Mouse (Mus musculus) lung, embryonic 14.5 days (tissue): ENCODE data around the gene Adora3. TPM values are rescaled to one million over a fixed set of nuclear protein-coding genes. Genes with fewer than 3 reads are reported as not detected.
A peak's percentile ranks its signal among the peaks of the same experiment; 100 is the strongest.
"Not testable (repeated sequence)": the region's sequence is repeated elsewhere in the genome, so short reads cannot be mapped to it uniquely, and the experiment has no call there.

Experiments used
- ATAC-seq: fragments of 200-750 bp; cut with Nextera tagmentation; 2 replicates; pipeline ENCODE4 v1.8.0; 2017; ENCODE audit warnings: mild to moderate bottlenecking, moderate TSS enrichment, moderate library complexity; ENCODE audit not compliant: insufficient read depth
- DNase-seq: peaks from one replicate; pipeline ENCODE4 v3.0.0-alpha.2; 2015
- H3K27ac ChIP-seq: fragments of 300-500 bp; sonication (generic); 2 replicates; pipeline ENCODE4 v1.5.1; 2014; ENCODE audit warnings: low read depth, mild to moderate bottlenecking, moderate library complexity
- H3K27me3 ChIP-seq: fragments of 300-500 bp; sonication (generic); 2 replicates; pipeline ENCODE4 v1.6.1; 2014; ENCODE audit warnings: low read length, control low read depth; ENCODE audit not compliant: insufficient read depth
- H3K36me3 ChIP-seq: fragments of 300-500 bp; sonication (generic); 2 replicates; pipeline ENCODE4 v1.6.1; 2014; ENCODE audit warnings: control low read depth; ENCODE audit not compliant: insufficient read depth
- H3K4me1 ChIP-seq: fragments of 300-500 bp; sonication (generic); 2 replicates; pipeline ENCODE4 v1.6.1; 2014; ENCODE audit warnings: antibody characterized with exemption, control low read depth; ENCODE audit not compliant: insufficient read depth
- H3K4me2 ChIP-seq: fragments of 300-500 bp; sonication (generic); 2 replicates; pipeline ENCODE4 v1.6.1; 2014; ENCODE audit warnings: mild to moderate bottlenecking
- H3K4me3 ChIP-seq: fragments of 300-500 bp; sonication (generic); 2 replicates; pipeline ENCODE4 v1.5.1; 2014; ENCODE audit warnings: low read depth, low read length
- H3K9ac ChIP-seq: fragments of 300-500 bp; sonication (generic); 2 replicates; pipeline ENCODE4 v1.6.1; 2014
- H3K9me3 ChIP-seq: fragments of 300-500 bp; sonication (generic); 2 replicates; pipeline ENCODE4 v1.6.1; 2016; ENCODE audit warnings: low read depth, low read length, control low read depth
- CTCF ChIP-seq: IDR thresholded peaks from 2 replicates; pipeline ENCODE4 v1.5.1; 2016; ENCODE audit warnings: antibody characterized with exemption, low read depth
- WGBS: fragments of 180-500 bp; shearing (Covaris S2); extraction: QIAGEN DNeasy Blood & Tissue Kit; methylation state at CpG from one replicate; pipeline ENCODE4 v1.1.7; 2014; 5-methylcytosine and 5-hydroxymethylcytosine counted together
- polyA plus RNA-seq: library from polyadenylated mRNA; unstranded; fragments of >200 nt; fragmentation: Nextera tagmentation; extraction: Ambion mirVana; gene quantifications from 2 replicates; pipeline ENCODE4 v1.2.1, GENCODE M21; 2014

The Adora3 gene
- polyA plus RNA-seq, 1 experiment from 2014 or later, result 0.18 TPM

DNA sequence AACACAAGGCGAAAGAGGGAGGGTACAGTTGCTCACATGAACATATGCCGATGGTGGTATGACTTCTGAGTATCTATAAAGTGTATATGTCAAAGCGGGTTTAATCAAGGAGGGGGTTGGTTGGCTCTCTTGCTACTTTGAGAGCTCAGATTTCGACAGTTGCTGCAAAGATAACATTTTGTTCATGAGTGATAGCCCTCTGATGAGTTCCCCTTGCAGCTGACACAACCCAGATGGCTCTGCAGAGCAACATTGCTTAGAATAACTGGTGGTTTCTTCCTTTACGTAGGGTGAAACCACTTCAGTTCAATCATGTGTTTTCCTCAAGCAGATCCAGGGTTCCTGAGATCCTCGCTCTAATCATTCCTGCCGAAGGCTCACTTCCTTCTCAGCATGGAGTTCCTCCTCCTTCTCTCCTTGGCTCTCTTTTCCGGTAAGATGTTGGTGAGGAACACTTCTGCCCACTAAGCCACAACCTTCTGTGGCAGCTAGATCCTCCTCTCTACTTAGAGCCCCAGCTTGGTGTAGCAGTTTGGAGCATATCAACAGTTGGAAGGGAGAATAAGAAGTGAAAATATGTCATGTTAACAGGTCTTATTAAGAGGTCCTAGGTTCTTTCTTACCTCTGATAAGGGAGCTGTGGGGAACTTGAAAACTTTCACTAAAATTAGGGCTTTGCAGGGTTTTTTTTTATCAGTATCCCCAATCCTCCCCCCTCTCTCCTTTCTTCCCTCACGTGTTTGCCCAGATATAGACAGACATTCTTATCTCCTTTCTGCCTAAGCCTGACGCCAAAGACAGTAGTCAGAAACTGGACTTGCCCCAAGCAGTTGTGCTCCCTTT is 43.4 kb downstream of the Adora3 start:
- H3K27me3 ChIP-seq, result no peaks in the 10 kb centered on the region
- no peaks in the 10 kb centered on the region for H3K36me3 ChIP-seq
- no peak overlapping the region for H3K27ac ChIP-seq
- no peak overlapping the region for H3K4me3 ChIP-seq
- no peaks in the 10 kb centered on the region for H3K9me3 ChIP-seq
- DNase-seq, result peak; percentile 51
- ATAC-seq, result peak; percentile 47
- 0 out of 2 replicates have a peak, but pooled peaks cover 7% of the 10 kb centered on the region for H3K4me1 ChIP-seq
- no peak overlapping the region for H3K9ac ChIP-seq
- no peak overlapping the region for H3K4me2 ChIP-seq
- WGBS, result 22% methylated on average over 10 of the region's 10 CpGs
- TF ChIP-seq CTCF, result no peak

DNA sequence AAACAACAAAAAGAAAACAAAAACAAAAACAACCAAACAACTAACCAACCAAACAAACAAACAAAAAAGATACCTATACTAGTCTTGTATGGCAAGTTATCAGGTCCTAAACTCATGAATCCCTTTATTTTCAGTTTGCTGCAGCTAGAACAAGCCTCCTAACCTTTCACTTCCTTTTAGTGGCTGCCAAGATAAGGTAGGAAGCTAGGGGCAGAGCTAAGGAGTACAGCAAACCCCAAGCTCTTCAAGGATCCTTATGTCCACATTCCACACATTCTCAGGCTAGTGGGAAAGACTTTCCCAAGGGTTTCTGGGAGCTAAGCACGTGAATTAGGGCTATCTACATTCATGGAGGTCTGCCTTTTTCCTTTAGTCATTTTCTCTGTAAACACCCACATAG is 44.6 kb downstream of the Adora3 start:
- no peak overlapping the region for H3K9ac ChIP-seq
- H3K27ac ChIP-seq, result no peak overlapping the region
- 19% methylated on average over 1 of the region's 1 CpGs for WGBS
- H3K27me3 ChIP-seq, result no peaks in the 10 kb centered on the region
- no peak overlapping the region for H3K4me3 ChIP-seq
- H3K4me2 ChIP-seq, result no peak overlapping the region
- H3K36me3 ChIP-seq, result no peaks in the 10 kb centered on the region
- H3K4me1 ChIP-seq, result 0 out of 2 replicates have a peak, but pooled peaks cover 7% of the 10 kb centered on the region
- peak; percentile 47 for DNase-seq
- no peaks in the 10 kb centered on the region for H3K9me3 ChIP-seq
- peak; percentile 76 for ATAC-seq
- peak; percentile 29; the same call in 1 of the 2 replicates for TF ChIP-seq CTCF

DNA sequence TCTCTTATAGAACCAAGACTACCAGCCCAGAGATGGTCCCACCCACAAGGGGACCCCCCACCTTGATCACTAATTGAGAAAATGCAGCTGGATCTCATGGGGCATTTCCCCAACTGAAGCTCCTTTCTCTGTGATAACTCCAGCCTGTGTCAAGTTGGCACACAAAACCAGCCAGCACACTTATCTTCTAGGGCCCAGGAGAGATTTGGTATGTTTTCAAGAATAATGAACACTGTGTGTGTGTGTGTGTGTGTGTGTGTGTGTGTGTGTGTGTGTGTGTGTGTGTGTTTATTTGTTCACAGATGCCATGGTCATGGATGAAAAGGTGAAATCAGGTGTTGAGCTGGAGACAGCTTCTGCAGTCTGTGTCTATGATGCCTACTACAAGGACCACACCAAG is 45.8 kb downstream of the Adora3 start:
- H3K4me3 ChIP-seq, H3K27me3 ChIP-seq, H3K27ac ChIP-seq, H3K4me2 ChIP-seq, H3K9ac ChIP-seq, H3K9me3 ChIP-seq, DNase-seq, H3K4me1 ChIP-seq, ATAC-seq, H3K36me3 ChIP-seq: not testable (repeated sequence)

DNA sequence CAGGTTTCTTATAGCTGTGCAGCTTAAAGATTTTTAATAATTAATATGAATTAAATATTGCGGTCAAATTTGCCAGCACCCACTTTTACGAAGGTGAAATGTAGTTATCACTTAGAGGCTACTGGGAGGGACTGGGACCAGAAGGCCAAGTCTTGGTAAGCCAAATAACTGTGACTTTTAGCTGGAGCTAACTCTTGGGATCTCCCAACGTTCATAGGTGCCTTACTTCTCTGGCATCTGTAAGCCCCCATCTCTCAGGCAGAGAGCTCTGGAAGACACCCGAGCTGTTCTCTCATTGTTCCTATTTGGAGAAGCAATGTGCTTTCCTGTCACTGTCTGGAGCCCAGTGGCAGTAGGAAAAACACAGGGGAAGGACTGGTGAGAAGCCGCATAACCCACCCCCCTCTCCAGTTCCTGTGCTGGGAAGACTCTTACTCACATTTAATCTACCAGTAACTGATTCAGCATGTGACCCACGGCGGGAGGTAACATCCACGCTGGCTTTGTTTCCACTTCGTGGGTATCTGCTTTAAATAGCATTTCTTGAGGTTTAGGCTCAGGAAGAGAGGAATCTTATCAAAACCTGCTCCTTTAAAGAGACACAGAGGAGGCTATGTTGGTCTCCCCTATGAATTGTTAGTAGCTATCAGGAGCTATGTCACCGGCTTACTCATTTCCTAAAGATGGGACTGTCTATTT is 47.1 kb downstream of the Adora3 start:
- H3K4me3 ChIP-seq, result no peak overlapping the region
- 68% methylated on average over 10 of the region's 10 CpGs for WGBS
- H3K4me2 ChIP-seq, result no peak overlapping the region
- no peak overlapping the region for H3K27ac ChIP-seq
- H3K9me3 ChIP-seq, result no peaks in the 10 kb centered on the region
- ATAC-seq (no peak), DNase-seq (no peak)
- H3K27me3 ChIP-seq, result no peaks in the 10 kb centered on the region
- no peak overlapping the region for H3K9ac ChIP-seq
- H3K4me1 ChIP-seq, result 0 out of 2 replicates have a peak, but pooled peaks cover 7% of the 10 kb centered on the region
- H3K36me3 ChIP-seq, result no peaks in the 10 kb centered on the region
- TF ChIP-seq CTCF, result no peak

DNA sequence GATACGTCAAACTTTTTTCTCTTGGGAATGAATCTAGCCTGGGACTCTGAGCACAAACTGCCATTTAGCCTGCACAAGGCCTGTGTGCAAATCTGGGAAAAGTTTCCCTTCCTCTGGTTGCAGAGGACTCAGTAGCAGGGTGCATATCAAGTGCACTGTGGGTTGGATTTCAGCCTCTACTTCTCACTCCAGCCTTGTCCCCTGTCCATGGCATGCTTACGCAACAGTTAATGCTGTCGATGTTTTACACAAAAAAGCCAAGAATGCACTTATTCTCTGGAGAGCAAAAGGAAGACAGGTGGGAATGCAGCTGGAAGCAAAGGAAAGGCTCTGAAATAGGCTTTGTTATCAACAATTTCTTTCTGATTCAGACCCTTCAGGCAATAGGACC is 47.7 kb downstream of the Adora3 start:
- Histone ChIP-seq H3K27me3 (no peaks in the 10 kb centered on the region), H3K9me3 (no peaks in the 10 kb centered on the region), H3K36me3 (no peaks in the 10 kb centered on the region), H3K4me1 (0 out of 2 replicates have a peak, but pooled peaks cover 7% of the 10 kb centered on the region), H3K9ac (no peak overlapping the region), H3K4me3 (no peak overlapping the region), H3K27ac (no peak overlapping the region), H3K4me2 (no peak overlapping the region)
- TF ChIP-seq CTCF, result no peak
- DNase-seq, result no peak
- 67% methylated on average over 3 of the region's 3 CpGs for WGBS
- ATAC-seq, result no peak

DNA sequence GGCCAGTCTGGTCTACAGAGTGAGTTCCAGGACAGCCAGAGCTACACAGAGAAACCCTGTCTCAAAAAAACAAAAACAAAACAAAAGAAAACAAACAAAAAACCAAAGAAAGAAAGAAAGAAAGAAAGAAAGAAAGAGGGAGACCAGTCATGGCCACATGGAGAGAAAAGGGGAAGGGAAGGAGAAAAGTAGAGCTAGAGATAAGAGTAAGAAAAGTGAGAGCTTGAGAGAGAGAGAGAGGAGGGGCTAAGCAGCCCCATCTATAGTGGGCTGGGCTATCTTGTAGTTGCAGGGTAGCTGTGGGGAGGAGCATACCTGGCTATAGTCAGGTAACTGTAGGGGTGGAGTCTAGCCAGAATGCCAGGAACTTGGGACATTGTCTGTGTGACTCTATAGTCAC is 50.1 kb downstream of the Adora3 start:
- not testable (repeated sequence) for H3K27me3 ChIP-seq, H3K4me2 ChIP-seq, DNase-seq, H3K36me3 ChIP-seq, H3K4me3 ChIP-seq, H3K27ac ChIP-seq, H3K4me1 ChIP-seq, H3K9ac ChIP-seq, ATAC-seq, H3K9me3 ChIP-seq

DNA sequence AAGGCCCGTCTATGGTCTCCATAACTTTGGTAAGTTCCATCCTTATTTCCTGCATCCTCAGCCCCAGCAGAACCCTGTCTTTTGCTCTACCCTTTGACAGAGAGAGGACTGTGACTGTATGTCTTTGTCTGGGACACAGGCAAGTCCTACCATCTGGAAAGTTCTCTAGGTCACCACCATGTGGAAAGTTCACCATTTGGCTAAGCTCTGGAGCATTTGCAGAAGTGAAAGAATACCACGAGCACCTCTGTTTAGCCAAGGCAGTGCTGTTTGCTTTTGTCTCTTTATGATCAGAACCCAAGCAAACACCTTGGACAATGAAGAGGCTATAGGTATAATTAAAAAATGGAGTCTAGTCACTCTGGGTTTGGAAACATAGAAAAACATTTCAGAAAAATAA is 51.3 kb downstream of the Adora3 start:
- Histone ChIP-seq H3K36me3 (no peaks in the 10 kb centered on the region), H3K4me1 (no peaks in the 10 kb centered on the region), H3K4me2 (no peak overlapping the region), H3K9me3 (no peaks in the 10 kb centered on the region), H3K27ac (no peak overlapping the region), H3K27me3 (no peaks in the 10 kb centered on the region), H3K9ac (no peak overlapping the region), H3K4me3 (no peak overlapping the region)
- DNase-seq, result no peak
- WGBS, result 70% methylated on average over 2 of the region's 2 CpGs
- no peak for TF ChIP-seq CTCF
- ATAC-seq, result no peak
